Mouse (Mus musculus): Measurements from ENCODE around the gene Tpi1. TPM values are rescaled to one million over a fixed set of nuclear protein-coding genes. Genes with fewer than 3 reads are reported as not detected.
"Not testable (repeated sequence)": the region's sequence is repeated elsewhere in the genome, so short reads cannot be mapped to it uniquely, and the experiment has no call there.

The Tpi1 gene
- total RNA-seq, 1 experiment from 2014 or later = 193 TPM

- ATAC-seq (replicated peaks in 1 of 2; ENCODE audit: insufficient read depth in 1 of 2, low FRiP score in 2 of 2, low TSS enrichment in 1 of 2, low read depth in 1 of 2, poor library complexity in 2 of 2, severe bottlenecking in 2 of 2) = not testable (repeated sequence)
Measured at GRCm38 (mm10) chr6:124802400-124802799, 11.7 kb downstream of the Tpi1 start.

GRCm38 (mm10) chr6:124796200-124796599 is 17.9 kb downstream of the Tpi1 start:
- no peak; a peak in 1 of 4 replicates for ATAC-seq (replicated peaks in 1 of 2; ENCODE audit: insufficient read depth in 1 of 2, low FRiP score in 2 of 2, low TSS enrichment in 1 of 2, low read depth in 1 of 2, poor library complexity in 2 of 2, severe bottlenecking in 2 of 2)

- no peak for ATAC-seq (replicated peaks in 1 of 2; ENCODE audit: insufficient read depth in 1 of 2, low FRiP score in 2 of 2, low TSS enrichment in 1 of 2, low read depth in 1 of 2, poor library complexity in 2 of 2, severe bottlenecking in 2 of 2)
Measured at GRCm38 (mm10) chr6:124795781-124796180, 18.3 kb downstream of the Tpi1 start.

- ATAC-seq (replicated peaks in 1 of 2; ENCODE audit: insufficient read depth in 1 of 2, low FRiP score in 2 of 2, low TSS enrichment in 1 of 2, low read depth in 1 of 2, poor library complexity in 2 of 2, severe bottlenecking in 2 of 2) = no peak
Measured at GRCm38 (mm10) chr6:124791911-124792310, 22.2 kb downstream of the Tpi1 start.

- ATAC-seq (replicated peaks in 1 of 2; ENCODE audit: insufficient read depth in 1 of 2, low FRiP score in 2 of 2, low TSS enrichment in 1 of 2, low read depth in 1 of 2, poor library complexity in 2 of 2, severe bottlenecking in 2 of 2) = no peak
Measured at GRCm38 (mm10) chr6:124790121-124790520, 24.0 kb downstream of the Tpi1 start.

- ATAC-seq (replicated peaks in 1 of 2; ENCODE audit: insufficient read depth in 1 of 2, low FRiP score in 2 of 2, low TSS enrichment in 1 of 2, low read depth in 1 of 2, poor library complexity in 2 of 2, severe bottlenecking in 2 of 2) = no peak
Measured at GRCm38 (mm10) chr6:124789519-124789918, 24.6 kb downstream of the Tpi1 start.

- ATAC-seq (replicated peaks in 1 of 2; ENCODE audit: insufficient read depth in 1 of 2, low FRiP score in 2 of 2, low TSS enrichment in 1 of 2, low read depth in 1 of 2, poor library complexity in 2 of 2, severe bottlenecking in 2 of 2) = no peak
Measured at GRCm38 (mm10) chr6:124787722-124788121, 26.4 kb downstream of the Tpi1 start.

- ATAC-seq (replicated peaks in 1 of 2; ENCODE audit: insufficient read depth in 1 of 2, low FRiP score in 2 of 2, low TSS enrichment in 1 of 2, low read depth in 1 of 2, poor library complexity in 2 of 2, severe bottlenecking in 2 of 2) = peak; percentile 72 to 73; a peak in 3 of 4 replicates
Measured at GRCm38 (mm10) chr6:124786756-124787420, 27.2 kb downstream of the Tpi1 start.

- ATAC-seq (replicated peaks in 1 of 2; ENCODE audit: insufficient read depth in 1 of 2, low FRiP score in 2 of 2, low TSS enrichment in 1 of 2, low read depth in 1 of 2, poor library complexity in 2 of 2, severe bottlenecking in 2 of 2) = peak; percentile 37 to 44; a peak in 2 of 4 replicates
Measured at GRCm38 (mm10) chr6:124782436-124782835, 31.7 kb downstream of the Tpi1 start.

GRCm38 (mm10) chr6:124780917-124781316 is 33.2 kb downstream of the Tpi1 start:
- ATAC-seq (replicated peaks in 1 of 2; ENCODE audit: insufficient read depth in 1 of 2, low FRiP score in 2 of 2, low TSS enrichment in 1 of 2, low read depth in 1 of 2, poor library complexity in 2 of 2, severe bottlenecking in 2 of 2) = no peak

GRCm38 (mm10) chr6:124779984-124780416 is 34.1 kb downstream of the Tpi1 start:
- ATAC-seq (replicated peaks in 1 of 2; ENCODE audit: insufficient read depth in 1 of 2, low FRiP score in 2 of 2, low TSS enrichment in 1 of 2, low read depth in 1 of 2, poor library complexity in 2 of 2, severe bottlenecking in 2 of 2) = no peak

- peak; percentile 86 to 87 for ATAC-seq (replicated peaks in 1 of 2; ENCODE audit: insufficient read depth in 1 of 2, low FRiP score in 2 of 2, low TSS enrichment in 1 of 2, low read depth in 1 of 2, poor library complexity in 2 of 2, severe bottlenecking in 2 of 2)
Measured at GRCm38 (mm10) chr6:124779222-124779983, 34.7 kb downstream of the Tpi1 start, which contains the start of gene Lrrc23. Gene Lrrc23, minus strand, starts transcription at chr6:124779727.

- ATAC-seq (replicated peaks in 1 of 2; ENCODE audit: insufficient read depth in 1 of 2, low FRiP score in 2 of 2, low TSS enrichment in 1 of 2, low read depth in 1 of 2, poor library complexity in 2 of 2, severe bottlenecking in 2 of 2) = no peak
Measured at GRCm38 (mm10) chr6:124770511-124770910, 43.6 kb downstream of the Tpi1 start.

- ATAC-seq (replicated peaks in 1 of 2; ENCODE audit: insufficient read depth in 1 of 2, low FRiP score in 2 of 2, low TSS enrichment in 1 of 2, low read depth in 1 of 2, poor library complexity in 2 of 2, severe bottlenecking in 2 of 2) = no peak
Measured at GRCm38 (mm10) chr6:124770013-124770412, 44.1 kb downstream of the Tpi1 start.

GRCm38 (mm10) chr6:124769101-124769765 is 44.9 kb downstream of the Tpi1 start, which contains the start of gene Eno2:
Gene Eno2, minus strand, starts transcription at chr6:124769673.
- ATAC-seq (replicated peaks in 1 of 2; ENCODE audit: insufficient read depth in 1 of 2, low FRiP score in 2 of 2, low TSS enrichment in 1 of 2, low read depth in 1 of 2, poor library complexity in 2 of 2, severe bottlenecking in 2 of 2) = peak; percentile 34 to 59; a peak in 3 of 4 replicates

- ATAC-seq (replicated peaks in 1 of 2; ENCODE audit: insufficient read depth in 1 of 2, low FRiP score in 2 of 2, low TSS enrichment in 1 of 2, low read depth in 1 of 2, poor library complexity in 2 of 2, severe bottlenecking in 2 of 2) = peak; percentile 47 to 74
Measured at GRCm38 (mm10) chr6:124768704-124769044, 45.4 kb downstream of the Tpi1 start.

- ATAC-seq (replicated peaks in 1 of 2; ENCODE audit: insufficient read depth in 1 of 2, low FRiP score in 2 of 2, low TSS enrichment in 1 of 2, low read depth in 1 of 2, poor library complexity in 2 of 2, severe bottlenecking in 2 of 2) = 0 out of 4 replicates have a peak, but pooled peaks of 1 of the 2 experiments have one; percentile 8
Measured at GRCm38 (mm10) chr6:124767920-124768703, 46.0 kb downstream of the Tpi1 start.
